Mouse (Mus musculus) lung, postnatal 10 days (tissue): ENCODE measurements around the gene Nipsnap1.

ENCODE experiments used
- DNase-seq: peaks from one replicate; pipeline ENCODE4 v3.0.0; 2021

Gene Nipsnap1

DNA sequence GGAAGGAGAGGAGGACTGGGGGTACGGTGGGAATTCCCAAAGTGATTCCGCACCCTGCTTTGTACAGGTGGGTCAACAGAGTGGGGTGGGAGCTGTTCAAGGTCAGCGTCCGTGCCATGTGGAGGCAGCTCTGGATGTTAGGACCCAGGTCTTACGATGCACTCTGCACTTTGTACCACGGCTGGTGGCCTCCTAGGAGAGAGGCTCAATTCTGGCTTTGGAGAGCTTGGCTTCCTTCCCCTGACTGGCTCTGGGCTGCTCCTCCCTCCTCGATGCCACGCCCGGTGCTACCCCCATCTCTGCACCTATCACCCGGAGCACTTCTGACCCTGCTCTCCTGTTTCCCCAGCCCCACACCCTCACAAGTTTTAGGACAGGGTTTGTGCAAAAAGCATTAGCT lies 800 bp downstream of the Nipsnap1 start:
- DNase-seq: peak; percentile 11

DNA sequence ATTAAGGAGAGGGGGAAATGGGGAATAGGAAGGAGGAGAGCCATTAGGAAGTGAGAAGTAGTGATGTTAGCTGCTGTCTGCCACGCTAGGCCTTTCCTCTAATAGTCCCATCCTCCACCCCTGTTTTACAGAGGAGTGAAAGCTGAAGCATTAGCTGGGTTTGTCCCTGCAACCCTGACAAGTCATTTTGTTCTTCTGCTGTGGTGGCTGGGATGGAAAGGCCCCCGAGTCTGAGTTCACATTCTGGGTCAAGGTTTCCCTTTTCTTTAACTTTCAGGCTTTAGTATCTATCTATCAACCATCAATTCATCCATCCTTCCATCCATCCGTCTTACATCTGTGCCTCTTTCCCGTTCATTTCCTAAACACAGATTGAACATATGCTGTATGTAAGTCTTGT lies 7.3 kb downstream of the Nipsnap1 start:
- DNase-seq: no peak

DNA sequence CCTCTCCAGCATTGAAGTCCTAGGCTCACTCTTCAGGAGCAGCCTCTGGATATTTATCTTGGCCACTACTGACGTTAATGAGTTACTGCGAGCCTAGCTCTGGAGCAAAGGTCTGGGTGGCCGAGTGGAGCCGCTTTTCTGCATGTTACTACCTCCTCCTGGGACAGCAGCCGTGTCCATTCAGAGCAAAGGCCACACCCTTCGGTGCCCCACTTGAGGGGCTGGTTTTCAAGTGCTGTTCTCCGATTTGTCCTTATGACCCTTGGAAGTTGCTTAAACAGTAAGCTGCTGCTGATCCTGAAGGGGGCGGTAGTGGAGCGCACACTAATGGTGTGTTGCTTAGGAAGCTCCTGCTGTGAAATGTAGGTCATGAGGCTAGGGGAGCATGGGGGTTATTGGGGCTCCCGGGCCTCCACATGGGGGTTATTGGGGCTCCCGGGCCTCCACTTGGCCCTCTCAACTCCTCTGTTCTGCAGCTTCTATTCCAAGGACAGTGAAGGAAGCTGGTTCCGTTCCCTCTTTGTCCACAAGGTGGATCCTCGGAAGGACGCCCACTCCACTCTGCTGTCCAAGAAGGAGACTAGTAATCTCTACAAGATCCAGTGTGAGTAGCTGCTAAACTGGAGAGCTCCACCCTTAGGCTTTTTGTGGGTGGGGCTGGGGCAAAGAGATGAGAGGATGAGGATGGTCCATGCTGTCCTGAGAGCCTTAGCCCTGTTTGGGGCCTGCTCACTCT lies 9.3 kb downstream of the Nipsnap1 start:
- peak; percentile 82 for DNase-seq

DNA sequence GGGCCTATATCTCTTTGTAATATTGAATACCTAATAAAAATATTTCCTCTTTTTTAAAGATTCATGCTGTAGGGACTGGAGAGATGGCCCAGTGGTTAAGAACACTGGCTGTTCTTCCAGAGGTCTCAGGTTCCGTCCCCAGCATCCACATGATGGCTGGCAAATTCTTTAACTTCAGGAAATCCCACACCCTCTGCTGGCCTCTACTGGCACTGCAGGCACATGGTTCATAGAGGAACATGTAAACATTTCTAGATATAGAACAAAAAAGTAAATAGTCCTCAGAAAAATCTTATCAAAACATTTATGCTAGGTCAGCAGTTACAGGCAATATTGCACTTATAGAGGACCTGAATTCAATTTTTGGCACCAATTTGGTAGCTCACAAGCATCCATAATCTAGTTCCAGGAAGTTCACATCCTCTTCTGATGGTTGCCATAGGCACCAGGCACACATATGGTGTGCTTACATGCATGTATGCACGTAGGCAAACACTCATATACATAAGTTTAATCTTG lies 11.7 kb downstream of the Nipsnap1 start:
- DNase-seq: peak; percentile 65

DNA sequence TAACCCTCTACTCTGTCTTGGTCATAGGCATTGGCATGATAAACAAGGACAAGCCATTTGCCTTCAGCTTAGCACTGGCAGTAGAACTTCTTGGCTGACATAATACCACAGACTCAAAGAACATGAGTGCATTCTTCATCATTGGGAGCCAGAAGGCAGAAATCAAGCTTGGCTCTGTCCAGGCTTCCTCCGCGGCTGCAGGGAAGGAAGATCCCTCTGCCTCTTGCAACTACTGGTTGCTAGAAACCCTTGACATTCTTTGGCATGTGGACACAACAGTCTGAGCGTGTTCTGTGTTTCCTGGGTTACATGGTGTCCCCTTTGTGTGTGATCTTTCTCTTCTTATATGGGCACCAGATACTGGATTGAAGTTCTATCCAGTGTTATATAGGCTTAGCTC lies 13.2 kb downstream of the Nipsnap1 start:
- no peak for DNase-seq

DNA sequence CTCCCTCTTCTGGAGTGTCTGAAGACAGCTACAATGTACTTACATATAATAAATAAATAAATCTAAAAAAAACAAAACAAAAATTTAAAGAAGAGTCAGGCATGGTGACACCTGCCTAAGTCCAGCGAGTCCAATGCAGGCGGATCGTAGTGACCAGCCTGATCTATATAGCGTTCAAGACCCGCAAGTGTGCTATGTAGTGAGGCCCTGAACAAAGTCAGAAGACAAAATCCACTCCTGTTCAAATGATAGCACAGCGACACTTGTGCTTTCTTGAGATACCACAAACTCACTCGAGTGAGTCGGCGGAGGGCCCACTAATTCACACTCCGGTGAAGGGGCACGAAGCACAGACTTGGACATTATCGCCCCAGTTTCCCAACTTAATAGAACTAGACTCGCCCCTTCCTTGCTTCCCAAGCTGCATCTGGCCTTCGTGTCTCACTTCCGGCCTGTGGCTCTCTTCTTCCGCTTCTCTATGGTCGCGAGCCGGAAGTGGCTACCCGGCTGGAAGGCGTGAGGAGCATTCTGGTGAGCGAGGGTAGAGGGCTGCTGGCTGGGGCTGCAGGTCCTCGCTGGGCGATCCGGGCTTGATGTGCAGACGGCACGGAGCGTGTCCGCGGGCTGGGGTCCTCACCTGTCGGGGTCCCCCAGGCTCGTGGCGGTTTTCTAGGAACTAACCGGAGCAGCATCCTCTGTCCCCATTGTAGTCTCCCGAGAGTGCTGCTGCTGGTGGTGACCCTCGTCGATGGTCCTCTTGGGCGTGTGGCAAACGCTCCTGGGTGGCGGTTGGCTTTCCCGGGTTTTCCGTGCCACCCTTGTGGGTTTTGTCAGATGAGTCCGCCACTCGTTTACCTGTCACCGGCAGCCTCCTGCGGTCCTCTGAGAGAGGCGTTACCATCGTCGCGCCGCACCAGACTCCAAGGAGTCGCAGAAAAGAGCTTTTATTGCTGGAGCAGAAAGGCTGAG lies 21.4 kb downstream of the Nipsnap1 start, which contains the start of gene Thoc5:
Gene Thoc5, plus strand, starts transcription at position 473 of the 969 bp plus-strand sequence.
- peak; percentile 86 for DNase-seq

DNA sequence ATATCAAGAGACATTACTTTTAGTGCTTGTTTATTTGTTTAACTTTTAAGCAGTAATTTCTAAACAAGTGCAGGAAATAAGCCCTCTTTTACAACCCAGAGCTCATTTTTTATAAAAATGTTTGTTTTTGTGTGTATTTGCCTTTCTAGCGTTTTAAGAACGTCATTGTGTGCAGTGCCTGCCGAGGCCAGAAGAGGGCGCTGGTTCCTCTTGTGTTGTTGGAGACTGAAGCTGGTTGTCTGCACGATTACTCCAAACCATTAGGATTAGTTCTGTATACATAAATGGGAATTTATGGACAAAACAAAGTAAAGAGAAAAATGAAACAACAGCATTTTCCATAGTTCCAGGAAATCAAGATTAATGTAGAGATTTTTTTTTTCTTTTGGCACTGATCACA lies 26.7 kb downstream of the Nipsnap1 start:
- DNase-seq: no peak

DNA sequence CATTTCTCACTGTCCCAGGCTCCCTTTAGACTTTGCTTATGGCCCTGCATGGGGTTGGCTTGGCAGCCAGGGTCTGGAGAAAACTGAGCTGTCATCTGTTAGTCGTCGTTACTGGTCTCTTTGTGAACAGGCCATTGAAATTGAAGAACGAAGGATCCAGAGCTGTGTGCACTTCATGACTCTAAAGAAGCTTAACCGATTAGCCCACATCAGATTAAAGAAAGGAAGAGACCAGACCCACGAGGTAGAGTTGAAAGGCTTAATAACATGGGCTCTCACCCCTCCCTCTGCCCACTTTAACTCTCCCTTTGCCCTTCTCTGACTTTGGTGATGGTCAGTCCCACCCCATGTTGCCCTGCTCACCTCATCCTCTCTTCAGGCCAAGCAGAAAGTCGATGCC lies 28.2 kb downstream of the Nipsnap1 start:
- no peak for DNase-seq

DNA sequence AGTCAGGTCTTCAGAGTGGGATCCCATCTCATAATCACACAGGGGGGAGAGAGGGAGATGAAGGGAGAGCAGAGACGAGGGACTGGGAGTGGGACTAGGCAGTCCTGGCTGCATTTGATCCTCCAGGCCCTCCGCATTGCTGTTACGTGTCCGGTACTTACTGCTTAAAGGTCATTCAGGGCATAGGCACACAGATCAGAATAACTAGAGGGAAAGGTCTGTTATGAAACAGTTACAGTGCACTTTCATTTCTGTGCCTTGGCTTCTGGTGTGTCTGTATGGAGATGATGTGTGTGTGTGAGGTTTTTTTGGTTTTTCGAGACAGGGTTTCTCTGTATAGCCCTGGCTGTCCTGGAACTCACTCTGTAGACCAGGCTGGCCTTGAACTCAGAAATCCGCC lies 32.5 kb downstream of the Nipsnap1 start:
- no peak for DNase-seq

DNA sequence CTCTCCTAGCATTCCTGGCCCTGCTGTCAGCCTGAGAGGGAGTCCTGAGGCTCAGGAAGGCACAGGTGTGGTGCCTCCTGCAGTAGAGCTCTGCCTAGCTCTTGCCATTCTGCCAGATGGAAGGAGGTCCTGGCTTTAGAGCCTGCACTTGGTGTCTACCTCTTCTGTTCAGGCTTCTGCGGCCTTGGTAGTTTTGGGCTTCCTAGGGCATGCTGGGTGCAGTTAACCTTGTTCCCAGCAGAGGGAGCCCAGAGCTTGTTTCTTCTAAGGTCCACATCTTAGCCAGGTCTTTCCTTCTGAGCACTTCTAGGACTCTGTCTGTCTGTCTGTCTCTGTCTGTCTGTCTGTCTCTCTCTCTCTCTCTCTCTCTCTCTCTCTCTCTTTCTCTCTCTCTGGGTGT lies 42.3 kb downstream of the Nipsnap1 start:
- DNase-seq: peak; percentile 70

DNA sequence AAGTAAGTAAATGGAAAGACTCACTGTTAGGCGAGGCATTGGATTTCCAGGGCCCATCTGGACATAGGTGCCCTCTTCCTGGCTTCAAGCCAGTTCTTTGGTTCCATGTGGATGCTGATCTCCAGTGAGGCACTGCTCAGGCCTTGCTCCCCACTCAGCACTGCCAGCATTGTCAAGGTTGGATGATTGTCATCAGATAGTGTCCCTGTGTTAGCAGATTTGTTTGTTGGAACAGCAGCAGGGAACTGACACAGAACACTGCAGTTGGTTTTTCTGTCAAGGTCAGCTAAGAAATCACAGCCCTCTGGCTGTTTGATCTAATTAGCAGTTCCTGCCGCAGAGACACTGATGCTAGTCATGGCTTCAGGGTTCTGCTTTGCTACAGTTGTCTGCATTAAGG lies 47.5 kb downstream of the Nipsnap1 start:
- no peak for DNase-seq

DNA sequence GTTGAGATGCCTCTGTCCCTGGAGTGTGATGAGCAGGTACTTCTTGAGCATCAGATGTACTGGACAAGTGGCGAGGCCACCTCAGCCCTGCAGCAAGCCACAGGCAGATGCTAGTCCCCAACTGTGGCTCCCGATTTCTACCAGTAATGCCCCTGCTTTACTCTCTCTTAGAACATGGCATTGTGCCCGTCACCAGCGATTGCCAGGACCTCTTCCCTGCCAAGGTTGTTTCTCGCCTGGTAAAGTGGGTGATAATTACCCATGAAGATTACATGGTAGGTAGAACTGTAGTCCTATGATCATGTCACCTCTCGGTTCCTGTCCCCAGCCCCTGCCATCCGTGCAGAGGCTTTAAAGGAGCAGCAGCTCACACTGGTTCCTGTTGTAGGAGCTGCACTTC lies 48.0 kb downstream of the Nipsnap1 start:
- no peak for DNase-seq

DNA sequence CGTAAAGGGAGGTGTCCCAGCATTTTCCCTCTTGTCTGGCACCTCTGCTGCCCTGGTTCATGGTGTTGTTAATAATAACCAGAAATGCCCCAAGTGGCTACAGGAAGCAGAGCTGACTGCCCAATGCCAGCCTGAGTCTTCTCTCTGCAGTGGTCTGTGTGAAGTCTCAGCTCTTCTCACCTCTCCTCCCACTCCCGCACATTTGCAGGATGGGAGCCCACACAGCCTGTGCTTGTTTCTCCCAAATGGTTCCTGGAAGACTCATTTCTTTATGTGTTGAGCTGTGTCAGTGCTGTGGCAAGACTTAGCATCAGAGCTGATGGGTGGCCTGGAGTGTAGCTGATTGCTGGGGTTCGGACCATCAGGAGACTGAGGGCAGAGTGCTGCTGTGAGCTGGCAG lies 53.5 kb downstream of the Nipsnap1 start:
- DNase-seq: no peak

DNA sequence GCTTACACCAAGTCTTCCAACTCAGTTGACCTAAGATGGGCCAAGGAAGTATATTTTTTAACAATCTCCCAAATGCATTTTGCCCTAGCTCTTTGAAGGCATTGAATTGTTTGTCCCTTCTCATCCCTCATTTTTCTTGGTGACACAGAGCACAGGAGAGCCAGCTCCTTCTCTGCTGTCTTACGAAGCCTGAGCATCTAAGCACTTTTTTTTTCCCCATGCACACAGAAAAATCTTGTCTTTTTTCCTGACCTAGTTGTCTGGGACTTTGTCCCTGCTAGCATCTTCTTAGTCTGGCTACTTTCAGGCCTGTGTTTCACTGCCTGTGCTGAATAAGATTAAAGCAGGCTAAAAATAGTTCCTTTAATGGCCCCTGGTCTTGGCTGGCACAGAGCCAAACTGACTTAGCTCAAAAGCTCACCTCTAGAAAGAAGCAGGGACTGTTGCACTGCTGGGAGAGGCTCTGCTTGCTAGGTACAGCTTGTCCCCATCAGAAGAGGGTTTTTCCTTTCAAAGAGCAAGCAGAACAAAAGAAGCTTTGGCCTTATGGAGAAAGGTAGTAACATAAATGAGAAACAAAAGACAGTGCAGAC lies 57.4 kb downstream of the Nipsnap1 start:
- DNase-seq: peak; percentile 14

DNA sequence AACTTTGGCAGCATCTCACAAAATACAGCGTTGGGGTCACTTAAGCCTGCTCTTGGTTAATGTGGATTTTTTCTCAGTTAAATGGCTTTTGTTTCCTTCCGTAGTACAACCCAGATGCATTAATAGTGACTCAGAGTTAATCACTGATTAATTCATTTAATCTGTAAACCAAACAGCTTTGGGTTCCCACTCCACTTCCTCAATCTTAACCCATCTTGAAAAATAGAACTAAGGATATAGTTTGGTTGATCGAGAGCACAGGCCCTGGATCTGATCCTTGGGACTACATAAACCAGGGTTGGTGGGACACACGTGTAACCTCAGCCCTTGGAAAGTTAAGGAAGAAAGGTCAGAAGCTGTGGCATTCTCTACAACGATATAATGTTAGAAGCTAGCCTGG lies 62.5 kb downstream of the Nipsnap1 start:
- DNase-seq: no peak
